Mouse (Mus musculus) intestine, embryonic 14.5 days (tissue): Measurements from ENCODE around the gene Rad51. TPM values are rescaled to one million over a fixed set of nuclear protein-coding genes. Genes with fewer than 3 reads are reported as not detected.

Source experiments
- ATAC-seq: fragments of 200-750 bp; cut with Nextera tagmentation; replicated peaks from 2 replicates; pipeline ENCODE4 v1.8.0; 2017; ENCODE audit warnings: low read depth, moderate number of reproducible peaks, moderate TSS enrichment, moderate library complexity; ENCODE audit not compliant: low FRiP score, low TSS enrichment
- DNase-seq: peaks from one replicate; pipeline ENCODE4 v3.0.0-alpha.2; 2018; ENCODE audit warnings: low spot score
- H3K27ac ChIP-seq: fragments of 300-500 bp; sonication (generic); 2 replicates; pipeline ENCODE4 v1.5.1; 2014; ENCODE audit warnings: low read depth, mild to moderate bottlenecking, control low read depth
- H3K27me3 ChIP-seq: fragments of 300-500 bp; sonication (generic); replicated peaks from 2 replicates; pipeline ENCODE4 v1.6.1; 2014; ENCODE audit warnings: low read length, control low read depth; ENCODE audit not compliant: control insufficient read depth, insufficient read depth
- H3K36me3 ChIP-seq: fragments of 300-500 bp; sonication (generic); 2 replicates; pipeline ENCODE4 v1.6.1; 2014; ENCODE audit warnings: low read length, control low read depth; ENCODE audit not compliant: control insufficient read depth, insufficient read depth
- H3K4me1 ChIP-seq: fragments of 300-500 bp; sonication (generic); replicated peaks from 2 replicates; pipeline ENCODE4 v1.6.1; 2014; ENCODE audit warnings: low read length, control low read depth, mixed read lengths; ENCODE audit not compliant: control insufficient read depth, insufficient read depth
- H3K4me2 ChIP-seq: fragments of 300-500 bp; sonication (generic); 2 replicates; pipeline ENCODE4 v1.6.1; 2014; ENCODE audit warnings: low read length
- H3K4me3 ChIP-seq: fragments of 300-500 bp; sonication (generic); 2 replicates; pipeline ENCODE4 v1.5.1; 2014; ENCODE audit warnings: low read depth, low read length, control low read depth, mixed read lengths
- H3K9ac ChIP-seq: fragments of 300-500 bp; sonication (generic); 2 replicates; pipeline ENCODE4 v1.6.1; 2014; ENCODE audit warnings: mild to moderate bottlenecking, low read length
- H3K9me3 ChIP-seq: fragments of 300-500 bp; sonication (generic); 2 replicates; pipeline ENCODE4 v1.6.1; 2016; ENCODE audit warnings: low read length, control low read depth; ENCODE audit not compliant: control insufficient read depth
- WGBS: fragments of 180-500 bp; shearing (Covaris S2); extraction: QIAGEN DNeasy Blood & Tissue Kit; methylation state at CpG from one replicate; pipeline ENCODE4 v1.1.7; 2014; 5-methylcytosine and 5-hydroxymethylcytosine counted together
- polyA plus RNA-seq: library from polyadenylated mRNA; unstranded; fragments of >200 nt; fragmentation: Nextera tagmentation; extraction: Ambion mirVana; gene quantifications from 2 replicates; pipeline ENCODE4 v1.2.1, GENCODE M21; 2014

The Rad51 gene
- polyA plus RNA-seq, 1 experiment from 2014 or later, result 50.2 TPM

- Histone ChIP-seq H3K4me1 (no peaks in the 10 kb centered on the region), H3K4me3 (no peak overlapping the region), H3K36me3 (peaks cover 82% of the 10 kb centered on the region), H3K27me3 (no peaks in the 10 kb centered on the region), H3K4me2 (no peak overlapping the region), H3K27ac (no peak overlapping the region), H3K9me3 (no peaks in the 10 kb centered on the region), H3K9ac (no peak overlapping the region)
- DNase-seq (no peak), ATAC-seq (no peak)
- 82% methylated on average over 5 of the region's 5 CpGs for WGBS
Measured at GRCm38 (mm10) chr2:119136346-119136898, 23.8 kb downstream of the Rad51 start.

DNA sequence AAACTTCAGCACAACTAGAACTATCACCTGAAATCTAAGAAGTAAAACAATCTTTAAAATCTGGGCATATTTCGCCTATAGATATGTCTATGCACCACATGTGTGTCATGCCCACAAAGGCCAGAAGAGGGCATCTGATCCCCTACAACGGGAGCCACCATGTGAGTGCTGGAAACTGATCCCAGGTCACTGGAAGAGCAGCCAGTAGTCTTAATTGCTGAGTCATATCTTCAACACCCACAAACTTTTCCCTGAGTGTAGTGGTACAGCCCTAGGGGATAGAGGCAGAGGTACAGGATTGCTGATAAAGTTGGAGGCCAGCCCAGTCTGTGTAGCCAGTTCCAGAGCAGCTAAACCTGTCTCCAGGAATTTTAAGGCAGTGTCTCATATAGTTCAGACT lies 32.6 kb downstream of the Rad51 start:
- H3K4me3 ChIP-seq, result no peak overlapping the region
- no peaks in the 10 kb centered on the region for H3K4me1 ChIP-seq
- H3K27ac ChIP-seq, result no peak overlapping the region
- 87% methylated on average over 2 of the region's 2 CpGs for WGBS
- H3K36me3 ChIP-seq, result peaks cover 81% of the 10 kb centered on the region
- no peak overlapping the region for H3K4me2 ChIP-seq
- H3K9me3 ChIP-seq, result no peaks in the 10 kb centered on the region
- no peaks in the 10 kb centered on the region for H3K27me3 ChIP-seq
- H3K9ac ChIP-seq, result no peak overlapping the region
- no peak for ATAC-seq
- DNase-seq, result no peak

DNA sequence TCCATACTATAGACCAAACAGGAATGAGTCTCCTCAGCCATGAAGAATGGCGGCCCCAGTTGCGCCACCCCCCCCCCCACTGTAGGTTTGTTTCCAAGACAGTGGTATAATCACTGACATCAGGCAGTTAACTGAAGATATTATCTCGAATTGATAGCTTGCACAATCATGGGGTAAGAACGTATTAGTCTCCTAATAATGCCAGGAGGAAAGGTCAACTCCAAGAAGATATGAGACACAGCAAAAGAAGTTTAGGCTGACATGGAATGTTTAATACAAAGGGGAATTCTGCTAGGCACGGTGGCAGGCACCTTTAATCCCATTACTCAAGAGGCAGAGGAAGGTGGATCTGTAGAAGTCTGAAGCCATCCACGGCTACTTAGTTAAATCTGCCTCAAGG lies 33.8 kb downstream of the Rad51 start:
- no peaks in the 10 kb centered on the region for H3K4me1 ChIP-seq
- H3K4me3 ChIP-seq, result no peak overlapping the region
- H3K27ac ChIP-seq, result no peak overlapping the region
- no peaks in the 10 kb centered on the region for H3K9me3 ChIP-seq
- H3K27me3 ChIP-seq, result no peaks in the 10 kb centered on the region
- ATAC-seq, result no peak
- 91% methylated on average over 6 of the region's 6 CpGs for WGBS
- H3K36me3 ChIP-seq, result peaks cover 86% of the 10 kb centered on the region
- H3K9ac ChIP-seq, result no peak overlapping the region
- no peak for DNase-seq
- H3K4me2 ChIP-seq, result no peak overlapping the region

DNA sequence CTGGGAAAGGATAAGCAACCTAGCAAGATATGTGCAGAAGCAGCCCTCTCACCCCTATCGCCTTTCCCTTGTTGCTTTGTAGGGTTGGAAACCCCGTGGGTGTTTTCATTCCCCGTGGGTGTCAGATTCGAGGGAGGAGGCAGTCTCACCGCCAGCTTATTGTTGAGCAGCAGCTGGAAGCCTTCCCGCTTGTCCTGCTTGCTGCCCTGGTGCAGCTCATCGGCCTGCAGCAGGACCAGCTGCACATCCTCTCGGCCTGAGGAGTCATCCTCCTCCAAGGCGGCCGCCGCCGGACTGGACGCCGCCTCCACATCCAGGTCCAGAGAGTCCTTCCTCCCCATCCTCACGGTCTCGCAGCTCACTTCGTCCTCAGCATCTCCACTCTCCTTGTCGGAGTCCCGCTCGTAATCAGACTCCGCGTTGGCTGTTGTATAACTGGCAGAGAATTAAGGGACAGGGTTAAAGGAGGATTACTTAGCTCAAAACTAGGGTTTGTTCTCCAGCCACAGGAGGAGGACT lies 34.6 kb downstream of the Rad51 start:
- no peak overlapping the region for H3K27ac ChIP-seq
- no peak overlapping the region for H3K4me2 ChIP-seq
- H3K4me3 ChIP-seq, result no peak overlapping the region
- 87% methylated on average over 22 of the region's 22 CpGs for WGBS
- peaks cover 86% of the 10 kb centered on the region for H3K36me3 ChIP-seq
- no peak overlapping the region for H3K9ac ChIP-seq
- no peak for DNase-seq
- no peaks in the 10 kb centered on the region for H3K4me1 ChIP-seq
- no peaks in the 10 kb centered on the region for H3K27me3 ChIP-seq
- no peak for ATAC-seq
- H3K9me3 ChIP-seq, result no peaks in the 10 kb centered on the region

DNA sequence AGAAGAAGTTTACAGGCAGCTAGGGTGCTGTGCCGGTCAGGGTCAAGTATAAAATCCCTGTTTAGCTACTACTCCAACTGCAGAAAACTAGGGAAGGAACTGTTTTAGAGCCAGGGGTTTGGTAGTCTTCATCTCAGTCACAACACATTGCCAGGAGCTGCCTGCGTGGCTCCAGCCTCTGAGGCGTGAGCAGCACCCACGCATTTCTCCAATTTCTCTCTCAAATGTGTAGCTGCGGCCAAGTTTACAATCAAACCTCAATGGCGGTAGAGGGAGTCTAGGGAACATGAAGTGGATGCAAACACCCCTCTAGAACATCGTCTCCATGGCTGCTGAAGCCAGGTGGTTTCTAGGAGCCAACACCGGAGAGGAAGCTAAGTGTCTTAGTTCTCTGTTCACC lies 35.2 kb downstream of the Rad51 start:
- ATAC-seq, result no peak
- Histone ChIP-seq H3K9ac (no peak overlapping the region), H3K27ac (no peak overlapping the region), H3K4me1 (no peaks in the 10 kb centered on the region), H3K4me3 (no peak overlapping the region), H3K9me3 (no peaks in the 10 kb centered on the region), H3K27me3 (no peaks in the 10 kb centered on the region), H3K36me3 (peaks cover 86% of the 10 kb centered on the region), H3K4me2 (no peak overlapping the region)
- DNase-seq, result no peak
- WGBS, result 91% methylated on average over 8 of the region's 8 CpGs

DNA sequence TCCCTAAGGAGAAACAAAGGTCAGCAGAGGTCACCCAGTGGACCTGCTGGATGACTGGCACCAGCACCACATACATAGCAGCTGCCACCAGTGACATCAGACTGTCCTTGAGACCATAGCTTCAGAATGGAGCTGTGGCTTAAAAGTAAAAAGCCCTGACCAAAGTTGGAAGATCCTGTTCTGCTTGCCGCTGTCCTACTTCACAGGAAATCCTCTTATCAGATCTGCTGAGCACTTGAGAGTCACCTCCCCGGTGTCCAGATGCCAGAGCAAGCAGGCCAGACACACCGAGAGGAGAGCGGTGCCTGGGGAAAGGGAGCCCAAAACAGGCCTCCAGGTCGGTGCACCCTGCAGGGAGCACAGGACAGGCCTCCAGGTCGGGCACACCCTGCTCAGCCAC lies 39.7 kb downstream of the Rad51 start:
- H3K9ac ChIP-seq, result no peak overlapping the region
- H3K36me3 ChIP-seq, result peaks cover 55% of the 10 kb centered on the region
- H3K4me3 ChIP-seq, result no peak overlapping the region
- no peak for ATAC-seq
- H3K4me2 ChIP-seq, result no peak overlapping the region
- H3K27ac ChIP-seq, result no peak overlapping the region
- WGBS, result 90% methylated on average over 6 of the region's 6 CpGs
- no peaks in the 10 kb centered on the region for H3K9me3 ChIP-seq
- DNase-seq, result no peak
- no peaks in the 10 kb centered on the region for H3K27me3 ChIP-seq
- peaks cover 10% of the 10 kb centered on the region for H3K4me1 ChIP-seq

GRCm38 (mm10) chr2:119154683-119155082 lies 42.1 kb downstream of the Rad51 start:
- no peak overlapping the region for H3K4me2 ChIP-seq
- no peak overlapping the region for H3K27ac ChIP-seq
- no peak for ATAC-seq

DNA sequence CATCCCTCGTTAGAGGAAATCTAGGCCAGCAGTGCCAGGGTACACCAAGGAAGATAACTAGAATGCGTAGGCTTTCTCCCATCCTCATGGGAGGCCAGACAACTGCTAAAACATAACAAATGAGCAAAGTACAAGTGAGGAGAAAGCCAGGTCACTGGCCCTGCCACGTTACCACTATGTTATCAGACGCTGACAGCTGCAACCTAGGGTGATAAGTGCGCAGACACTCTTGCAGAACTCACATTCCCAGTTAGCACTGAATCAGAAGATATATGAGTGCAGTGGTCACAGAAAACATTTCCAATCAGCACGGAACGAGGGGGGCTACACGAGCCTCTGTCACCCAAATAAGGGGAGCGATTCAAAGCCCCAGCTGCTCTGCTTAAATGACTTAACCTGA lies 42.8 kb downstream of the Rad51 start:
- ATAC-seq (no peak), DNase-seq (no peak)

More at GRCm38 (mm10) chr2:119154683-119155082, 42.1 kb downstream of the Rad51 start:
- H3K9ac ChIP-seq, result no peak overlapping the region
- 77% methylated on average over 2 of the region's 2 CpGs for WGBS
- H3K4me1 ChIP-seq, result peaks cover 10% of the 10 kb centered on the region
- H3K27me3 ChIP-seq, result no peaks in the 10 kb centered on the region
- H3K4me3 ChIP-seq, result no peak overlapping the region
- DNase-seq, result no peak
- peaks cover 36% of the 10 kb centered on the region for H3K36me3 ChIP-seq
- H3K9me3 ChIP-seq, result no peaks in the 10 kb centered on the region

GRCm38 (mm10) chr2:119156081-119156680 lies 43.6 kb downstream of the Rad51 start:
- peak overlapping the region; percentile 94 for H3K4me3 ChIP-seq
- peaks cover 21% of the 10 kb centered on the region for H3K36me3 ChIP-seq
- H3K27ac ChIP-seq, result peak overlapping the region; percentile 22; the same call in 1 of the 2 replicates
- H3K27me3 ChIP-seq, result no peaks in the 10 kb centered on the region
- H3K4me1 ChIP-seq, result peaks cover 10% of the 10 kb centered on the region
- no peaks in the 10 kb centered on the region for H3K9me3 ChIP-seq
- peak; percentile 62 for ATAC-seq
- H3K9ac ChIP-seq, result peak overlapping the region; percentile 85
- DNase-seq, result no peak
- H3K4me2 ChIP-seq, result peak overlapping the region; percentile 72
- 5% methylated on average over 34 of the region's 34 CpGs for WGBS

More for the DNA sequence above, 42.8 kb downstream of the Rad51 start:
- H3K27ac ChIP-seq, result no peak overlapping the region
- peaks cover 29% of the 10 kb centered on the region for H3K36me3 ChIP-seq
- peaks cover 10% of the 10 kb centered on the region for H3K4me1 ChIP-seq
- H3K9me3 ChIP-seq, result no peaks in the 10 kb centered on the region
- H3K4me2 ChIP-seq, result peak overlapping the region; percentile 72
- no peaks in the 10 kb centered on the region for H3K27me3 ChIP-seq
- 80% methylated on average over 9 of the region's 9 CpGs for WGBS
- H3K9ac ChIP-seq, result no peak overlapping the region
- H3K4me3 ChIP-seq, result no peak overlapping the region
